Mouse (Mus musculus): ENCODE measurements around the gene Frmd4b.
"Not testable (repeated sequence)": the region's sequence is repeated elsewhere in the genome, so short reads cannot be mapped to it uniquely, and the experiment has no call there.

The Frmd4b gene

DNA sequence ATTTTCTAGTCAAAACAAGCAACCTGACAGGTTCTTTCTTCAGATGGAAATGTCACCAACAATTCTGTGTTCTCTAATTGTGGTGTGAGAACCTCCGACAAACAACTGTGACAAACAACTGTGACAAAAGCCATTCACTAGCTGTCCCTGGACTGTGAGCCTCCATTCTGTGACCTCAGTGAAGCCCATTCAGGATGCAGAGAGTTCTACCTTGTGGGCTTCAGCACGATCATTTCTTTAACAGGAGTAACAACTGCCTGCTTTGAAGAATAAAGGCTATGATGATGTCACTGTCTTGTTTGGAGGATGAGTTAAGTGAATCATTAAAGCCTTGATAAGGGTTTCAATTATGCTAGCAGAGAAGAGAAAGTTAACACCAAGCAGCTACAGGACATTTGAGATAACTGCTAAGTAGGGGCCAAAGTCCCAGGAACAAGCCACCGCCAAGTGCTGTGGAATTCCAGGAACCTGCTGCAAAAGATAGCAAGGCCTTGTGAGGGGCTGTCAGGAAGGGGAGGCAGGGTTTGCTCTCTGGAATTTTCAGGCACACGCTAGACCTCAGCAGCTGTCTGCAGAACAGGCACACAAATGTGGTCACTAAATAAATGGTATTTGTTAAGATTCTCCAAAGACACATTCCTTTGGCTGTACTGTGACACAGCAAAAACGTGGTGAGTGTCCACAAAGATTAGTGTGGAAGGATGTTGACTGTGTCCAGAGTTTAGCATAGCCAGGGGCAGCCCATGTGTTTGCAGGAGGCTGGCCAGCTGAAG, 207.7 kb downstream of the Frmd4b start:
- DNase-seq: no peak

DNA sequence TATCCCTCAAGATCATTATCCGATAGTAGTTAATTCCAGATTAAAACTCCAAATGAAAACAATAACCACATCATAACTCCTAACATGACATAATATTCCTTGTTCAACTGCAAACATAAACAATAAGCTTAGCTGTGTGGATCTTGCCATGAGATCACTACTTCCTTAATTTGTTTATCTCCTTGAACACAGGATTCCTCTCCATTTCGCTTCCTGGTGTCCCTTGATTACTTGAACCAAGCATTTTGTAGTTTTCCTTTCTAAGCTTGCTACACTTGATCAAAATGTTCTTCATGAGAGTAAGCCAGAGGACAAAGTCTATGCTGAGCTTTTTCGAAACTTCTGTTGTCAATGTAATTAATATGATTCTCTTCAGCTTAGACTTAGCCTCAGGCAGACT, 209.4 kb downstream of the Frmd4b start:
- DNase-seq: no peak

DNA sequence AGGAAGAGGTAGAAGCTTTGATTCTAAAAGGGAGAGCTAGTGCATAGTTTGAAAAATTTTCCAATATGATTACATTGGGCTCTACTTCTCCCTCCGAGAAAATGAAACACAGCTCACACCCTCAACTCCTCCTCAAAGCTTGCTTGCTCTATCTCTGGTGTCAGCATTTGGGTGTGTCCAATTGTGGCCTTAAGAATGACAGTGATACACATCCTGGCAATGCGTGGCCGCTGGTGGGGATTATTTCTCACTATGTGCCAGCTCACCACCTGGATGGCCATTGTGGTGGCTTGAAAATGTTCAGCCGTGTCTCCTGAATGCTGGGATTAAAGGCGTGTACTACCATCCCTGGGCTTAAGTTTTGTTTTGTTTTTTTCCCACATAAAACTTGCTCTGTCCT, 209.9 kb downstream of the Frmd4b start:
- DNase-seq: no peak

DNA sequence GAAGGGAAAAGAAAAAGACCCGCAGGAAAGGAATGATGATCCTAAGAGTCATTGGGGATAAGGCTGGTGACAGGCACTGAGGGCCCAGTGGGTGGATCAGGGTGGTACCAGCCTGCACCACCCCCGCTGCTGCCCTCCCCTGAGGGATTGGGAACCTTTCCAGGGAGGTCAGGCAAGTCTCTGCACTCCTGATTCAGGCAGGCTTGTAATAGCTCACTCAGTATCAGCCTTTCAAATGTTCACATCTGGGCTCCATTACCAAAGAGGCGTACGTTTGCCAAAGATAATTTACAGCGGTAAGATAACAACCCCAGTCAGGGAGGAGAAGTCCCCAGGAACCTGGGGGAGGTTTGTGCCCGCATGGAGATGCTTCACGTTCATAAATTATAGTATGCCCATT, 212.0 kb downstream of the Frmd4b start:
- DNase-seq: no peak

DNA sequence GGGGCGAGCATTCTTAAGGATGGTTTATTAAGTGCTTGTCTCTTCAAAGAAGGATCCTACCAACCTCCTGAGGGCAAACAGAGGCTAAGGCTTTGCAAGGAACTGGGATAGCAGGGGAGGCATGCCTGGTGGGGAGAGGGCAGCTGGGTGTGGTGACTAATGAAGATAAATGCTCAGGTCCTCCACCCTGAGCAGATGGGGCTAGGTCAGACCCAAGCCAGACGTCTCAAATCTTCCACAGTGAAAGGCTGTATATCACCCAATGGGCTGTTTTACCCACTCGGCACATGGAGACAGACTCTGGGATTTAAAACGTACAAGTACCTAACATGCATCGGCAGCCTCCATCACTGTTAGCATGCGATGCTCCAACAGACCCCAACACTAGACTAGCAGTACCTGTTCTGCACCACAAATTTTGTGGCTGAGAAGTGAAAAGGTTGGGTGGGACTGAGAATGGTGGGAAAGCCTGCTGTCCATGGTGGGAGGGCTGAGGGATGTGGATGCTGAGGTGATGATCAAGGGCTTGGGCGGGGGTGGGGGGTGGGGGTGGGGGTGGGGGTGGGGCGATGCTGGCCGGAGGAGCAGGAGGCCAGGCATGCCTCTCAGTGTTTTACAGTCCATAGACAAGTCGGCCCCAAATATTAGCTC, 214.4 kb downstream of the Frmd4b start:
- DNase-seq: no peak

DNA sequence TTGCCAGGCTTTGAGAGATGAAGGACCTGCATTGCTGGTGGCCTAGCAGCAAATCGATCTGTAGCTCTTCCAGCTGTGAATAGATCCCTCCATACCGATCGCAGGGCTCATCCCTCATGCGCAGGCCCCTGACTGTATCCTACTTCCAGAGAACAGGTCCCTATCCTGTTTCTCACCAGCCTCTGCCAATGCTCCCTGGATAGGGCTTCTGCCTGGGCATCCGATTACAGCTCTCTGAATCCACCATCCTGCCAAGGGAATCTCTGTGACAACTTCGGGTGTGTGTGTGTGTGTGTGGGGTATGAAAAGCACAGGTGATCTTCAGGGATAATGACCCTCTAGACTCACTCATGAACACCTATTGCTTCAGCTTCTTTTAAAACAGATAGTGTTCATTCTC, 216.9 kb downstream of the Frmd4b start:
- no peak for DNase-seq

- DNase-seq: no peak
These were observed 219.4 kb downstream of the Frmd4b start for GRCm38 (mm10) chr6:97397935-97398334.

- DNase-seq: no peak
These were observed 220.4 kb downstream of the Frmd4b start for GRCm38 (mm10) chr6:97396957-97397354.

- no peak for DNase-seq
These were observed 220.9 kb downstream of the Frmd4b start for GRCm38 (mm10) chr6:97396351-97396956.

GRCm38 (mm10) chr6:97395477-97396350, 221.6 kb downstream of the Frmd4b start:
- no peak for DNase-seq

DNA sequence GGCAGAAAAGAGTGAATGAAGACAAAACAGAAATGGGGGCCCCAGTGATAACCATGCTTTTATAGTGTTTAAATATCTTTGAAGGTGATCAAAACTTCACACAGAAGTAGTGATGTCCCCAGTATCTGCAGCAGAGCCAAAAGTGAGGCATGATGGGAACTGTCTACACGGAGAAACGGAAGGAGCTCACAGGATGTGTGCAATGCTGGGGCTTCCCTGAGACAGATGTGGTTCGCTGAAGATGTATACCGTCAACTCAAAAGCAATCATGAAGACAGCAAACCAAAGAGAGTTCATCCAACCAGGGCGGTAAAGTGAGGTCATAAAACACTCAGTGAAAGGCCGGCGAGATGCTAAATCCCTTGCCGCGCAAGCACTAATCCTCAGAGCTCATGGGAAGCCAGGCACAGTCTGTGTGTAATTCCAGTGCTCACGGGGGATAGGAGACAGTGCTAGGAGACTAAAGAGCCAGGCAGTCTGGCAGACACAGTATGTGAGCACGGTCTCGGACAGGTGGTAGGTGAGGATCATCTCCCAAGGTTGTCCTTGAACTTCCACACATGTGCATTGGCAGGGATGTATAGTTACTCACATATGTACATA, 222.8 kb downstream of the Frmd4b start:
- no peak for DNase-seq

DNA sequence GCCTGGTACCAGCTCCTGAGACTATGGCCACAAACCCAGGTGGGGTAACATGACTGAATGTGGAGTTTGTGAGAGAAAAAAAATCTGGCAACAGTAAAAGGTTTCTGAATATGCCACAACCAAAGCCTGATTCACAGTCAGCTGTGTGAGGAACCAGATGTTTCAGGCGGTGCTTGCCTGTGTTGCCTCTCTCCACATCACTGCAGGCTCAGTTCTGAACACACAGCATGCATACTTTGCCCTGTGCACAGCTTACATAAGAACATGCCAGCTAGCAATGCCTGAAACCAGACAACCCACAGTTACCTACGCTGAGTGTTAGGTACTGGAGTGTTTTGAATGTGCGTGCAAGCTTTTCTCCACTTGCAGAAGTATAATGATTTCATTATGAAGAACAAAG, 224.4 kb downstream of the Frmd4b start:
- no peak for DNase-seq

- no peak for DNase-seq
These were observed 230.0 kb downstream of the Frmd4b start for GRCm38 (mm10) chr6:97387388-97387787.

DNA sequence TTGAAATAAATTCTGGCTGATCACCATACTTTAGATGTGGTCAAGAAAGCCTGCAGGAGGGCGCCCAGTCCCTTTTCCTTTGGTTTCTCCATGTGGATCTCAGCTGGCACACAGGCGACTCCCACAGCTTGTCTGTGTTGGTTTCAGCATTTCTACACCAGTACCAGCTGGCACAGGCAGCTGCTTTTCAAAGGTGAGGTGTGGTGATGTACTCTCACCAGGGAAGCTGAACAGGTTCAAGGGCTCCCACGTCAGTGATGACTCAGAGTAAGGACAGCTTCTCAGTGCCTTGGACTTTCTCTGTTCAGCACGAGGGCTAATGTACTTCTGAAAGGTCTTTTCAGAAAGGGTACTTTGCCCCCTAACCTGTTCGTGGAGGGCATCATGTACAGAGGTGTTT, 232.4 kb downstream of the Frmd4b start:
- DNase-seq: no peak

DNA sequence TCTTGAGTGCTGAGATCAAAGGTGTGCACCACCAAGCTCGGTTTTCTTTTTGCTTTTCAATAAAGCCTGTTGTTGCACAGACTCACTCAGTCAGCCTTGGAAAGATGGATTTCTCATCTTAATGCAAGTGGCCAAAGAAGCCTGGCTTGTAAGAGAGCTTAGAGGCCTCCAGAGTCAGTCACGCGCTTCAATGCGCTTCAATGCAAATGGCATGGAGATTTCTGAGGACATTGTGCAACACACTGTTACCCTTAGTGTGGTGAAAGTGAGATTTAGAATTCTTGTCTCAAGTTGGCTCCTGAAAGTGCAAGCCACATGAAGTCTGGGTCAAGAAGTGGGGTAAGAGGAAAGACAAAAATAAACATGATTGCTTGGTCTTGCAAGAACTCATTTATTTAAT, 236.1 kb downstream of the Frmd4b start:
- DNase-seq: no peak

DNA sequence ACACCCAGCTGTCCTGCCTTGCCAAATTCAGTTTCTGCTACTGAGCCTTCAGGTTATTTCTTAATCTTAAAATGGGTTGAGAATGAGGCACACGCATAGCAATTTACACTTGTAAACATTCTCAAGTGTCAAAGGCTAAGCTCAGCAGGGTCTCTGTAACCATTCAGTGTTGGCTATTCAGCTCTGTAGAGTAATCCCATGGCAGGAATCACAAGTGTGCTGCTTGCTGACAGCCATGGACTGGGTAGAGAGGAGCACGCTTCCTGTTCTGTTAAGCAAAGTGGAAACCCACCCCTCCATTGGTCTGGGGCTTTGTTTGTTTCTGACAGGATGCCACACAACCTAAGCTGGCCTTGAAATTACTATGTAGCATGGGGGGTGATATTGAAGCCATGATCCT, 246.4 kb downstream of the Frmd4b start:
- DNase-seq: no peak

GRCm38 (mm10) chr6:97370460-97370859, 246.9 kb downstream of the Frmd4b start:
- DNase-seq: no peak

DNA sequence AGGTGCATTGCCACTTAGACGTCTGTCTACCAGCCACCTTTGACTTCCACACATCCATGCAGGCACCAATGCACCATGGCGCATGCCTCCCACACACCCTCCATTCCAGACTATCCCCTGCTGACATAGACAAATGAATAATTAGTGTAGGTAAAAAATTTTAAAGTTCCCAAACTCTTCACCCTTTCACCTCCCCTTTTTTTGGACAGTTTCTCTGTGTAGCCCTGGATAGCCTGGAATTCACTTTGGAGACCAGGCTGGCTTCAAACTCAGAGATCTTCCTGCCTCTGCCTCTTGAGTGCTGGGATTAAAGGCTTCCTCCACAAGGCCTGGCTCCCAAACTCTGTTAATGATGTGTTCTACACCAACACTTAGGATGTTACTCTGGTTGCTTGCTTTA, 253.5 kb downstream of the Frmd4b start:
- DNase-seq: no peak

- not testable (repeated sequence) for DNase-seq
These were observed 259.7 kb downstream of the Frmd4b start for GRCm38 (mm10) chr6:97357606-97358005.

GRCm38 (mm10) chr6:97356612-97357011, 260.7 kb downstream of the Frmd4b start:
- DNase-seq: no peak

DNA sequence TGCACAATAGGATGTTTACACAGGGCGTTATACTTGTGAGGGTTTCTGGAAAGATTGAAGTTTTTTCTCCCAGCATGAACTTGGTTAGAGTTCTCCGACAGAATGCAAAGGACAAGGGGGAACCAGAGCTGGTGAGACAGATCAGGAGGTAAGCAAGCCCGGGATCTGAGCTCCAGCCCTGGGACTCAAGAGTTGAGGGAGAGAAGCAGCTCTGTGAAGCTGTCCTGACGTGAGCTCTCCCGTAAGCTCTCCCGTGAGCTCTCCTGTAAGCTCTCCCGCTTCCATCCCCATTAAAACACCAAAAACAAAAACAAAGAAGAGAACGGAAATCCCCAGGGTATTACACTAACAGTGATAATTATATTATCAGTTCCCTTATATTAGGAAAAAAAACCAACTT, 262.2 kb downstream of the Frmd4b start:
- no peak for DNase-seq

DNA sequence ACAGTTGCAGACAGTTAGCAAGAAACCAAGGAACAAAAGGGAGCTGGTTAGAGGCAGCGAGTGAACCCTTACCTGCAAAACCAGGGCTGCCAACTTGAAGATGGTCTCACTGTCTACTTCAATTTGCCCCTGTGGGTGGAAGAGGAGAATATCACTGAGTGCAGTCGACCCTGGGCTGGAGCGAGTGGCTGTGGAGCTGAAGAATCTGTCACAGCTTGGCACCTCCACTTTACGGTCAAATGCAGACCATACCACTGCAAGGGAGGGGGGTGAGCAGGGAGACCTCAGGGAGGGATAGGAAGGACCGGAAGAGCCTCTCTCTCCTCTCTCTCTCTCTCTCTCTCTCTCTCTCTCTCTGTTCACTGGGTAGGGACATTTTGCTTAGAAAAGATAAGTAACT, 263.4 kb downstream of the Frmd4b start:
- no peak for DNase-seq

DNA sequence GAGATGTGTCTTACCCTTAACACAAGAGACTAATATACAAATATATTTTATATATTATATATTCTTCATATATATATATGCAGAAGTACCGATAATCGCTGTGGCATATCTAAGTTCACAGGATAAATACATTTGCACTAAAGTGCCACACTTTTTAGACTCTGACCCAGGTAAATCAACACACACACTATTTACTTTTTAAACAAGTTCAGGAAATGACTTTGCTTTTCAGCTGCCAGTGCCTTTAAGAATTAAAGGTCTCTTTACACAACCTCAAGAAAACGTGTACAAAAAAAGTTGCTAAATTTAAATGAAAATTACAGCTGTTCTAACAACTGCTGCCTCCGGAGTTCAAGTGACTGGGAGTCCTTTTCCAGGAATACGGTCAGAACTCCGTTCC, 264.0 kb downstream of the Frmd4b start:
- DNase-seq: no peak
